Mouse (Mus musculus) liver, adult 2 months (tissue): ENCODE measurements around the gene Cd180. TPM values are rescaled to one million over a fixed set of nuclear protein-coding genes. Genes with fewer than 3 reads are reported as not detected.

Experiments
- DNase-seq: peaks from one replicate; pipeline ENCODE4 v3.0.0-alpha.2; 2011; ENCODE audit warnings: low read depth, low spot score; ENCODE audit errors: extremely low read depth
- H3K27ac ChIP-seq: fragments of 200-500 bp; replicated peaks from 2 replicates; pipeline ENCODE4 v1.5.1; 2012; ENCODE audit warnings: low read depth, mild to moderate bottlenecking, control low read depth, inconsistent platforms, low read length; ENCODE audit not compliant: insufficient read depth
- H3K27me3 ChIP-seq: fragments of 200-500 bp; 2 replicates; pipeline ENCODE4 v1.6.1; 2012; ENCODE audit warnings: mild to moderate bottlenecking, moderate library complexity, low read length, inconsistent platforms; ENCODE audit not compliant: control insufficient read depth, insufficient read depth
- H3K36me3 ChIP-seq: fragments of 200-500 bp; 2 replicates; pipeline ENCODE4 v1.6.1; 2012; ENCODE audit warnings: low read length, inconsistent platforms; ENCODE audit not compliant: control insufficient read depth, insufficient read depth
- H3K4me1 ChIP-seq: fragments of 200-500 bp; 2 replicates; pipeline ENCODE4 v1.6.1; 2011; ENCODE audit warnings: low read length; ENCODE audit not compliant: control insufficient read depth, insufficient read depth
- H3K4me3 ChIP-seq: fragments of 200-500 bp; 2 replicates; pipeline ENCODE4 v1.5.1; 2011; ENCODE audit warnings: low read depth, mild to moderate bottlenecking, control low read depth, low read length, moderate library complexity; ENCODE audit not compliant: insufficient read depth
- H3K79me2 ChIP-seq: fragments of 200-500 bp; 2 replicates; pipeline ENCODE4 v1.6.1; 2012; ENCODE audit warnings: inconsistent platforms, mild to moderate bottlenecking, low read length, moderate library complexity; ENCODE audit not compliant: control insufficient read depth, insufficient read depth
- H3K9ac ChIP-seq: fragments of 200-500 bp; 2 replicates; pipeline ENCODE4 v1.6.1; 2012; ENCODE audit warnings: low read depth, mild to moderate bottlenecking, control low read depth, inconsistent platforms, low read length
- CTCF ChIP-seq: fragments of 200-500 bp; IDR thresholded peaks from 2 replicates; pipeline ENCODE4 v1.5.1; 2011; ENCODE audit warnings: low read depth, low read length, control low read depth
- POLR2A ChIP-seq: fragments of 200-500 bp; IDR thresholded peaks from 2 replicates; pipeline ENCODE4 v1.6.1; 2011; ENCODE audit warnings: low read length, control low read depth; ENCODE audit not compliant: insufficient read depth; ENCODE audit errors: extremely low read depth
- WGBS: fragments of 180-500 bp; shearing (Covaris S2); methylation state at CpG from one replicate; pipeline ENCODE4 v1.1.7; 2018; 5-methylcytosine and 5-hydroxymethylcytosine counted together
- polyA plus RNA-seq: library from polyadenylated mRNA; depleted of rRNA; stranded (reverse); fragments of >200 nt; gene quantifications from 2 replicates; pipeline ENCODE4 v1.2.3, GENCODE M21; 2012
- total RNA-seq: library from RNA; depleted of rRNA; stranded (reverse); fragments of >200 nt; gene quantifications from 2 replicates; pipeline ENCODE4 v1.2.3, GENCODE M21; 2014

The Cd180 gene
- total and polyA plus RNA-seq, 2 experiments = 1.6 to 2.1 TPM

DNA sequence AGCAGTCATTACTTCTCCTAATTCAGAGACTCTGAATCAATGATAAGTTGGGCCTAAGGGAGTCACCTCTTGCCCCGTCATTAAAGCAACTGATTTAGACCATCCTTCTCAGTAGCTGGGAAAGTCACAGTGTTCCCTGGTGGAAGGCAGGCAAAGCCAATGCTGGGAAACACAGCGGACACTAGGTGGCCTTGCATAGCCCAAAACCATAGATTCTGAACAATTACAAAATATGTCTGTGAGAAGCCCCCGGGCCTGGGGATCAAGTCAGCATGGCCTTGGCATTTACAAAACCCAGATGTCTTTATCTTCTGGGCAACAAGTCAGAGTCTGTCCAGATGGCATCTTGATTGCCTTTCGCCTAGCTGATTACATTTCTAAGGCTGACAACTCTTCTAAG lies 8.5 kb upstream of the Cd180 start:
- H3K9ac ChIP-seq = no peak overlapping the region
- H3K36me3 ChIP-seq = no peaks in the 10 kb centered on the region
- no peak overlapping the region for H3K27ac ChIP-seq
- H3K4me1 ChIP-seq = no peaks in the 10 kb centered on the region; the same call in 1 of the 2 replicates
- no peaks in the 10 kb centered on the region for H3K27me3 ChIP-seq
- no peak overlapping the region for H3K4me3 ChIP-seq
- no peak for TF ChIP-seq CTCF
- TF ChIP-seq POLR2A = no peak
- DNase-seq = no peak
- 84% methylated on average over 4 of the region's 4 CpGs for WGBS
- no peaks in the 10 kb centered on the region for H3K79me2 ChIP-seq

DNA sequence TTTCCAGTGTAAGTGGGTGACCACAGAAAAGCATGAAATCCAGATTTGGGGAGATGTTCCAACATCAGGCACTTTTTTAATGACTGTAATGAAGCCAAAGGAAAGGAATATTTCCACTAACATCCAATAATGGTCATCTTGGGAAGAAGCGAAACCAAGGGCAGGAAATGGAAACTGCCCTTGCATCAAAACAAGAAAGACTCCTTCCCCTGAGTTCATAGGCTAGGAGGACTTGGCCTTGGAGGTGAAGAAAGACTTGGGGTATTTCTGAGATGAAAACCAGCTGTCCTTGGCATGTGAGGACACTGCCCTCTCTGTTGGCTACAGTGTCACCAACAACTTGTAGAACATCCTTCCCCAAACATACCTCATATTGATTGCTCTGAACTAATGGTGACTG lies 5.2 kb upstream of the Cd180 start:
- no peak overlapping the region for H3K4me3 ChIP-seq
- TF ChIP-seq POLR2A (no peak), CTCF (no peak)
- no peaks in the 10 kb centered on the region for H3K79me2 ChIP-seq
- peak; percentile 34 for DNase-seq
- WGBS = 76% methylated on average over 1 of the region's 1 CpGs
- no peaks in the 10 kb centered on the region for H3K27me3 ChIP-seq
- H3K9ac ChIP-seq = no peak overlapping the region
- H3K36me3 ChIP-seq = no peaks in the 10 kb centered on the region
- peaks cover 2% of the 10 kb centered on the region; the same call in 1 of the 2 replicates for H3K4me1 ChIP-seq
- H3K27ac ChIP-seq = 0 out of 2 replicates have a peak overlapping the region, but pooled peaks have one; percentile 24

DNA sequence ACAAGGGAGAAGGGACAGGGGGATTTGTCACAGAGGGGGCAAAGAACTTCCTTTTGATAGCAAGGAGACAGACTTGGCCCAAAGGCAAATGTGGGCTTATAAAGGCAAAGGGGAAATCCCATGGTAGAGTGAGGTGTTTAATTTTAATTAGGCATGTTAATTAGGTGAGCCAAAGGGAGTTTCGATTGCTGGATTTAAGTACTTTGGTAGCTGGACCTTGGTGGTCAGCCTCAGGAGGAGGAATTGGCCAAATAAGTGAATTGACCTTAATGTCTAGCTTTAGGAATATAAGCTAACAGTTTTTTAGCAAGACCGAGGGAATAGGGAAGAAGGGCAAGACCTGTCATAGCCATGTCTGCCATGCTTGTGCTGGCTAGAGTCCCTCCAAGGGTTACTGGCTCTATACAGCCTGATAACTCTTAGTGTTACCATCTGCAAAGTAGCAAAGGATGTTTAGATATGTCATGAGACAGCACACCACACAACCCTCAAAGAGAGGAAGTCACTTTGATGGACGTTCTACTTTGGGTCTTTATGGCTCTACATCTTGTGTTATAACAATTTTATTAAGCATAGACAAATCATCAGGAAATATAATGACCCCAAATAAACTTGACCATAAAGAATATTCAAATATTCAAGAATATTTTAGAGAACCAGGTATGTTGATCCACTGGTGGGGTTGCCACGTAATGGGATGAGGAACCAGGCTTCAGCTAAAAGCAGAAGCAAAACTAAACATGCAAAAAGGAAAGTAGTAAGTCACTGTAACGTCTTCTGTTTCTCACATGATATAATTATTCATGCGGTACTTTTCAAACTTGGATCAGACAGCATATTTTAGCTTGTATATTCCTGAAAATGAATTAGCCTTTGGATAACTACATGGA lies 3.9 kb upstream of the Cd180 start:
- WGBS = 81% methylated on average over 6 of the region's 6 CpGs
- peaks cover 6% of the 10 kb centered on the region; the same call in 1 of the 2 replicates for H3K4me1 ChIP-seq

DNA sequence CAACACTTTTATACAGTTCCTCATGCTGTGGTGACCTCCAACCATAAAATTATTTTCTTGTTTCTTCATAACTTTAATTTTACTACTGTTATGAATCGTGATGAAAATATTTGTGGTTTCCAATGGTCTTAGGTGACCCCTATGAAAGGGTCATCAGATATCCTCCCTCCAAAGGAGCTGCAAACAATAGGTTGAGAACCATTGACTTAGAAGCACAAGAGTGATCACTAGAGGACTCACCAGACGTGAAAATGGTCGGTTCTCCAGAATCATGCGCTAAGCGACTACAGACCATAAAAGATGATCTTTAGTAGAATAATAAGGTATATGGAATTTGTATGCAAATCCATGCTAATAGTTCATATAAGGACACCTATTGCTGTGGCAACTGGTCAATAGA lies 3.2 kb upstream of the Cd180 start:
- Histone ChIP-seq H3K4me3 (no peak overlapping the region), H3K36me3 (no peaks in the 10 kb centered on the region), H3K4me1 (peaks cover 6% of the 10 kb centered on the region; the same call in 1 of the 2 replicates), H3K27ac (no peak overlapping the region), H3K27me3 (no peaks in the 10 kb centered on the region), H3K79me2 (no peaks in the 10 kb centered on the region), H3K9ac (no peak overlapping the region)
- TF ChIP-seq CTCF (no peak), POLR2A (no peak)
- no peak for DNase-seq
- WGBS = 83% methylated on average over 5 of the region's 5 CpGs

More for the DNA sequence above, 3.9 kb upstream of the Cd180 start:
- no peak overlapping the region for H3K9ac ChIP-seq
- H3K4me3 ChIP-seq = no peak overlapping the region
- no peak for TF ChIP-seq POLR2A
- TF ChIP-seq CTCF = no peak
- H3K27me3 ChIP-seq = no peaks in the 10 kb centered on the region
- H3K36me3 ChIP-seq = no peaks in the 10 kb centered on the region
- H3K79me2 ChIP-seq = no peaks in the 10 kb centered on the region
- peak overlapping the region; percentile 65 for H3K27ac ChIP-seq
- peak; percentile 27 for DNase-seq

DNA sequence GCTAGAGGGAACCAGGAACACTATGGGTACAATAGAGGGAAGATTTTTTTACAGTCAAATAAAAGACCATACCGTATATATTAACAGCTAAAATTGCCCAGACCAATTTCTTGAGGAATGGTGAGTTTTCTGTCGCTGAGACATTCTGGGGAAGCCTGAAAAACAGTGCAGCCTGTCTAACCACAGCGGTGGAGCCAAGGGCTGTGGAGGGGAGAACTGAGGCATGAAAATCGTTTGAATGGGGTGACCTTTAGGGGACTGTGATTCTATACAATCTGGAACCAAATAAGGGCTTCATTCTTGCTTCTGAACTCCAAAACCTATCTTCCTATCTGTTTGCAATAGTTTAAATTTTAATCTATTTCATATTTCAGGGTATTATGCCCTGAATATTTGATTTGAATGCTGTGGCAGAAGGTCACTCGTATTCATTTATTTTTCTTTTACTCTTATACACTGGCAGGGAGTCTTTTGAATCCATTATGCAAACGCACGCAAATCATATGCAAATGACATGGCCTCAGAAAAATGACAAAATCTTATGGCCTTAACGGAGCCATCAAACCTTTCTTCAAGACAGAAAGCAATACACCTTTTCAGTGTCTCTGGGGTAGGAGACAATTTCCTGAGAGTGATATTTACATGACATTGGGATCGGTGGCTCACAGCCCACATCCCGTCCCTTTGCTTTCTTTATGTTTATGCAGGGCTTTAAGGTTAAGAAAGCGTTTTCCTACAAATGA lies 1.8 kb upstream of the Cd180 start:
- 86% methylated on average over 11 of the region's 11 CpGs for WGBS

More for the DNA sequence above, 1.8 kb upstream of the Cd180 start:
- Histone ChIP-seq H3K9ac (no peak overlapping the region), H3K36me3 (no peaks in the 10 kb centered on the region), H3K27me3 (no peaks in the 10 kb centered on the region), H3K4me3 (no peak overlapping the region), H3K79me2 (no peaks in the 10 kb centered on the region), H3K4me1 (peaks cover 6% of the 10 kb centered on the region; the same call in 1 of the 2 replicates), H3K27ac (no peak overlapping the region)
- DNase-seq = no peak
- no peak for TF ChIP-seq CTCF
- TF ChIP-seq POLR2A = no peak
